Mouse (Mus musculus) mouse trophoblast stem cell (cell line): ENCODE results near the gene Ddx5.
"Not testable (repeated sequence)": the region's sequence is repeated elsewhere in the genome, so short reads cannot be mapped to it uniquely, and the experiment has no call there.

Experiments
- in situ Hi-C, 2 experiments: fragments of 300-500 bp; cut with MseI, MboI; formaldehyde crosslinking; loops; 2 replicates in 1 of 2; 3 replicates in 1 of 2; pipeline ENCODE4 v1.15.1; 2025

Gene Ddx5

GRCm38 (mm10) chr11:106788775-106789459 lies at the start of gene Ddx5, which contains the start of gene Cep95:
Ddx5 (minus strand) TSS chr11:106789185.
Cep95 (plus strand) TSS chr11:106789252.
- in situ Hi-C loops: no loop called here

GRCm38 (mm10) chr11:106828079-106828478 lies 39.1 kb upstream of the Ddx5 start:
- in situ Hi-C loops: no loop called here

GRCm38 (mm10) chr11:106824403-106824802 lies 35.4 kb upstream of the Ddx5 start:
- in situ Hi-C loops: no loop called here

- in situ Hi-C loops: no loop called here
These were observed 34.8 kb upstream of the Ddx5 start for GRCm38 (mm10) chr11:106823741-106824140.

GRCm38 (mm10) chr11:106822911-106823310 lies 33.9 kb upstream of the Ddx5 start:
- in situ Hi-C loops: no loop called here

- in situ Hi-C loops: no loop called here
These were observed 33.5 kb upstream of the Ddx5 start for GRCm38 (mm10) chr11:106822491-106822890.

GRCm38 (mm10) chr11:106821397-106821796 lies 32.4 kb upstream of the Ddx5 start:
- in situ Hi-C loops: no loop called here

- in situ Hi-C loops: no loop called here
These were observed 32.0 kb upstream of the Ddx5 start for GRCm38 (mm10) chr11:106820972-106821371.

GRCm38 (mm10) chr11:106820252-106820651 lies 31.3 kb upstream of the Ddx5 start:
- in situ Hi-C loops: no loop called here

GRCm38 (mm10) chr11:106819595-106819994 lies 30.6 kb upstream of the Ddx5 start:
- in situ Hi-C loops: no loop called here

GRCm38 (mm10) chr11:106818341-106818740 lies 29.4 kb upstream of the Ddx5 start:
- in situ Hi-C loops: no loop called here

GRCm38 (mm10) chr11:106817808-106818207 lies 28.8 kb upstream of the Ddx5 start:
- in situ Hi-C loops: no loop called here

GRCm38 (mm10) chr11:106817156-106817555 lies 28.2 kb upstream of the Ddx5 start:
- in situ Hi-C loops: no loop called here

- in situ Hi-C loops: no loop called here
These were observed 27.3 kb upstream of the Ddx5 start for GRCm38 (mm10) chr11:106816316-106816715.

GRCm38 (mm10) chr11:106815761-106816160 lies 26.8 kb upstream of the Ddx5 start:
- in situ Hi-C loops: no loop called here

GRCm38 (mm10) chr11:106815331-106815730 lies 26.3 kb upstream of the Ddx5 start:
- in situ Hi-C loops: no loop called here

GRCm38 (mm10) chr11:106814601-106815320 lies 25.8 kb upstream of the Ddx5 start:
- in situ Hi-C loops: no loop called here

- in situ Hi-C loops: no loop called here
These were observed 23.6 kb upstream of the Ddx5 start for GRCm38 (mm10) chr11:106812410-106813136.

- in situ Hi-C loops: not testable (repeated sequence)
These were observed 18.5 kb upstream of the Ddx5 start for GRCm38 (mm10) chr11:106807442-106807841.

GRCm38 (mm10) chr11:106802069-106802627 lies 13.2 kb upstream of the Ddx5 start:
- in situ Hi-C loops: no loop called here

GRCm38 (mm10) chr11:106795679-106796078 lies 6.7 kb upstream of the Ddx5 start:
- in situ Hi-C loops: no loop called here

- in situ Hi-C loops: no loop called here
These were observed 4.9 kb upstream of the Ddx5 start for GRCm38 (mm10) chr11:106793846-106794245.
